Mouse (Mus musculus) MEL (cell line): ENCODE results near the gene Btaf1. TPM values are rescaled to one million over a fixed set of nuclear protein-coding genes. Genes with fewer than 3 reads are reported as not detected.
A peak's percentile ranks its signal among the peaks of the same experiment; 100 is the strongest.

Experiments used
- DNase-seq: peaks from one replicate; pipeline ENCODE4 v3.0.0; 2011; ENCODE audit warnings: low read depth, low spot score
- H3K27ac ChIP-seq: 2 replicates; pipeline ENCODE4 v1.5.1; 2012; ENCODE audit warnings: low read depth, mild to moderate bottlenecking, control low read depth, low read length, moderate library complexity; ENCODE audit not compliant: control insufficient read depth
- H3K27me3 ChIP-seq, 2 experiments: fragments of 150-350 bp in 1 of 2; sonication (generic) in 1 of 2; 2 replicates each; pipeline ENCODE4 v1.6.1; 2012; ENCODE audit warnings: low read length in 2 of 2, mild to moderate bottlenecking in 2 of 2, improper control_type of control experiment in 1 of 2, moderate library complexity in 1 of 2; ENCODE audit not compliant: insufficient read depth in 2 of 2, control insufficient read depth in 1 of 2
- H3K36me3 ChIP-seq, 2 experiments: 2 replicates each; pipeline ENCODE4 v1.6.1; 2012 to 2014; ENCODE audit warnings: low read length in 2 of 2, improper control_type of control experiment in 1 of 2, inconsistent platforms in 1 of 2, mild to moderate bottlenecking in 1 of 2; ENCODE audit not compliant: insufficient read depth in 2 of 2, control insufficient read depth in 1 of 2
- H3K4me1 ChIP-seq, 2 experiments: fragments of 150-350 bp in 1 of 2; sonication (generic) in 1 of 2; 2 replicates each; pipeline ENCODE4 v1.6.1; 2012; ENCODE audit warnings: low read length in 2 of 2, improper control_type of control experiment in 1 of 2, mild to moderate bottlenecking in 1 of 2; ENCODE audit not compliant: insufficient read depth in 2 of 2, control insufficient read depth in 1 of 2
- H3K4me3 ChIP-seq, 2 experiments: fragments of 150-350 bp in 1 of 2; sonication (generic) in 1 of 2; 2 replicates each; pipeline ENCODE4 v1.5.1; 2012; ENCODE audit warnings: low read depth in 2 of 2, low read length in 2 of 2, mild to moderate bottlenecking in 2 of 2, moderate library complexity in 2 of 2, control low read depth in 1 of 2, improper control_type of control experiment in 1 of 2; ENCODE audit not compliant: control insufficient read depth in 1 of 2, insufficient read depth in 1 of 2
- H3K79me2 ChIP-seq: 2 replicates; pipeline ENCODE4 v1.6.1; 2012; ENCODE audit warnings: mild to moderate bottlenecking, low read length, moderate library complexity; ENCODE audit not compliant: control insufficient read depth, poor library complexity, insufficient read depth
- H3K9ac ChIP-seq: 2 replicates; pipeline ENCODE4 v1.6.1; 2012; ENCODE audit warnings: low read depth, mild to moderate bottlenecking, control low read depth, low read length, moderate library complexity; ENCODE audit not compliant: control insufficient read depth, poor library complexity, severe bottlenecking
- H3K9me3 ChIP-seq: fragments of 150-350 bp; sonication (generic); replicated peaks from 2 replicates; pipeline ENCODE4 v1.6.1; 2012; ENCODE audit warnings: mild to moderate bottlenecking, low read length, improper control_type of control experiment, moderate library complexity; ENCODE audit not compliant: insufficient read depth
- BHLHE40 ChIP-seq: IDR thresholded peaks from 2 replicates; pipeline ENCODE4 v1.6.1; 2012; ENCODE audit warnings: low read depth, mild to moderate bottlenecking, inconsistent platforms, low read length, improper control_type of control experiment, borderline replicate concordance
- CHD1 ChIP-seq: IDR thresholded peaks from 2 replicates; pipeline ENCODE4 v1.6.1; 2012; ENCODE audit warnings: low read depth, mild to moderate bottlenecking, inconsistent platforms, low read length, improper control_type of control experiment
- CHD2 ChIP-seq: IDR thresholded peaks from 2 replicates; pipeline ENCODE4 v1.6.1; 2011; ENCODE audit warnings: low read length, improper control_type of control experiment
- CTCF ChIP-seq, 3 experiments: IDR thresholded peaks in 2 of 3; conservative IDR thresholded peaks in 1 of 3; 2 replicates each; pipeline ENCODE4 v1.5.1; 2011 to 2012; ENCODE audit warnings: low read length in 3 of 3, low read depth in 2 of 3, mild to moderate bottlenecking in 2 of 3, improper control_type of control experiment in 1 of 3, inconsistent platforms in 1 of 3, mixed read lengths in 1 of 3, moderate library complexity in 1 of 3; ENCODE audit not compliant: control insufficient read depth in 1 of 3, insufficient read depth in 1 of 3, poor library complexity in 1 of 3, severe bottlenecking in 1 of 3
- E2F4 ChIP-seq: IDR thresholded peaks from 2 replicates; pipeline ENCODE4 v1.6.1; 2011; ENCODE audit warnings: low read depth, low read length, improper control_type of control experiment, borderline replicate concordance
- ELF1 ChIP-seq: IDR thresholded peaks from 2 replicates; pipeline ENCODE4 v1.6.1; 2014; ENCODE audit warnings: low read depth, mild to moderate bottlenecking, inconsistent platforms, low read length, improper control_type of control experiment, moderate library complexity
- EP300 ChIP-seq, 2 experiments: IDR thresholded peaks; 2 replicates each; pipeline ENCODE4 v1.6.1; 2011; ENCODE audit warnings: improper control_type of control experiment in 2 of 2, low read length in 2 of 2, low read depth in 1 of 2, mild to moderate bottlenecking in 1 of 2
- ETS1 ChIP-seq: IDR thresholded peaks from 2 replicates; pipeline ENCODE4 v1.6.1; 2012; ENCODE audit warnings: low read depth, mild to moderate bottlenecking, inconsistent platforms, low read length, improper control_type of control experiment, moderate library complexity
- GABPA ChIP-seq: IDR thresholded peaks from 2 replicates; pipeline ENCODE4 v1.6.1; 2012; ENCODE audit warnings: low read depth, mild to moderate bottlenecking, inconsistent platforms, low read length, improper control_type of control experiment, moderate library complexity
- GATA1 ChIP-seq: IDR thresholded peaks from 2 replicates; pipeline ENCODE4 v1.6.1; 2011; ENCODE audit warnings: low read depth, low read length, improper control_type of control experiment
- HCFC1 ChIP-seq: IDR thresholded peaks from 2 replicates; pipeline ENCODE4 v1.6.1; 2012; ENCODE audit warnings: low read depth, mild to moderate bottlenecking, inconsistent platforms, low read length, improper control_type of control experiment, moderate library complexity
- JUND ChIP-seq: IDR thresholded peaks from 2 replicates; pipeline ENCODE4 v1.6.1; 2011; ENCODE audit warnings: low read depth, mild to moderate bottlenecking, improper control_type of control experiment, low read length
- KAT2A ChIP-seq: conservative IDR thresholded peaks from 2 replicates; pipeline ENCODE4 v1.6.1; 2012; ENCODE audit warnings: low read depth, low read length, improper control_type of control experiment, inconsistent platforms
- MAFK ChIP-seq: IDR thresholded peaks from 2 replicates; pipeline ENCODE4 v1.6.1; 2011; ENCODE audit warnings: low read depth, mild to moderate bottlenecking, low read length, improper control_type of control experiment, borderline replicate concordance
- MAX ChIP-seq: IDR thresholded peaks from 2 replicates; pipeline ENCODE4 v1.6.1; 2011; ENCODE audit warnings: low read length, improper control_type of control experiment
- MAZ ChIP-seq: IDR thresholded peaks from 2 replicates; pipeline ENCODE4 v1.6.1; 2012; ENCODE audit warnings: low read depth, mild to moderate bottlenecking, inconsistent platforms, low read length, improper control_type of control experiment
- MEF2A ChIP-seq: IDR thresholded peaks from 2 replicates; pipeline ENCODE4 v1.6.1; 2014; ENCODE audit warnings: low read depth, mild to moderate bottlenecking, inconsistent platforms, low read length, improper control_type of control experiment; ENCODE audit not compliant: poor library complexity, insufficient replicate concordance, severe bottlenecking; ENCODE audit errors: extremely low read depth
- MXI1 ChIP-seq: IDR thresholded peaks from 2 replicates; pipeline ENCODE4 v1.6.1; 2011; ENCODE audit warnings: mild to moderate bottlenecking, low read depth, low read length, improper control_type of control experiment
- MYB ChIP-seq: IDR thresholded peaks from 2 replicates; pipeline ENCODE4 v1.6.1; 2011; ENCODE audit warnings: mild to moderate bottlenecking, low read depth, low read length, improper control_type of control experiment
- MYC ChIP-seq: IDR thresholded peaks from 2 replicates; pipeline ENCODE4 v1.6.1; 2011; ENCODE audit warnings: low read depth, mild to moderate bottlenecking, low read length, improper control_type of control experiment, moderate library complexity
- NELFE ChIP-seq: IDR thresholded peaks from 2 replicates; pipeline ENCODE4 v1.6.1; 2011; ENCODE audit warnings: low read depth, low read length, improper control_type of control experiment
- NRF1 ChIP-seq: IDR thresholded peaks from 2 replicates; pipeline ENCODE4 v1.6.1; 2014; ENCODE audit warnings: low read depth, mild to moderate bottlenecking, inconsistent platforms, low read length, improper control_type of control experiment, moderate library complexity; ENCODE audit not compliant: poor library complexity, insufficient read depth, severe bottlenecking
- POLR2A ChIP-seq, 2 experiments: IDR thresholded peaks; 2 replicates each; pipeline ENCODE4 v1.6.1; 2011 to 2012; ENCODE audit warnings: low read length in 2 of 2, mild to moderate bottlenecking in 2 of 2, control low read depth in 1 of 2, improper control_type of control experiment in 1 of 2, low read depth in 1 of 2, moderate library complexity in 1 of 2; ENCODE audit not compliant: control insufficient read depth in 1 of 2, insufficient read depth in 1 of 2, poor library complexity in 1 of 2
- POLR2AphosphoS2 ChIP-seq: IDR thresholded peaks from 2 replicates; pipeline ENCODE4 v1.6.1; 2011; ENCODE audit warnings: low read length, improper control_type of control experiment
- RCOR1 ChIP-seq: IDR thresholded peaks from 2 replicates; pipeline ENCODE4 v1.6.1; 2012; ENCODE audit warnings: low read depth, mild to moderate bottlenecking, inconsistent platforms, low read length, improper control_type of control experiment
- SIN3A ChIP-seq: IDR thresholded peaks from 2 replicates; pipeline ENCODE4 v1.6.1; 2012; ENCODE audit warnings: low read length, improper control_type of control experiment, inconsistent platforms
- SMC3 ChIP-seq: IDR thresholded peaks from 2 replicates; pipeline ENCODE4 v1.6.1; 2011; ENCODE audit warnings: low read depth, low read length, improper control_type of control experiment
- TBP ChIP-seq: IDR thresholded peaks from 2 replicates; pipeline ENCODE4 v1.8.0; 2011; ENCODE audit warnings: low read depth, low read length, improper control_type of control experiment
- TCF12 ChIP-seq: IDR thresholded peaks from 2 replicates; pipeline ENCODE4 v1.6.1; 2014; ENCODE audit warnings: low read depth, mild to moderate bottlenecking, inconsistent platforms, low read length, improper control_type of control experiment, moderate library complexity
- UBTF ChIP-seq: IDR thresholded peaks from 2 replicates; pipeline ENCODE4 v1.6.1; 2012; ENCODE audit warnings: low read depth, mild to moderate bottlenecking, inconsistent platforms, low read length, improper control_type of control experiment, moderate library complexity, borderline replicate concordance; ENCODE audit not compliant: insufficient read depth
- USF1 ChIP-seq: IDR thresholded peaks from 2 replicates; pipeline ENCODE4 v1.6.1; 2014; ENCODE audit warnings: low read depth, mild to moderate bottlenecking, inconsistent platforms, low read length, improper control_type of control experiment, moderate library complexity
- USF2 ChIP-seq, 2 experiments: IDR thresholded peaks; 2 replicates each; pipeline ENCODE4 v1.6.1; 2011 to 2012; ENCODE audit warnings: improper control_type of control experiment in 2 of 2, low read length in 2 of 2, borderline replicate concordance in 1 of 2, inconsistent platforms in 1 of 2, low read depth in 1 of 2, mild to moderate bottlenecking in 1 of 2; ENCODE audit not compliant: insufficient read depth in 1 of 2
- ZC3H11A ChIP-seq: IDR thresholded peaks from 2 replicates; pipeline ENCODE4 v1.6.1; 2012; ENCODE audit warnings: low read depth, mild to moderate bottlenecking, inconsistent platforms, low read length, improper control_type of control experiment
- ZKSCAN1 ChIP-seq: IDR thresholded peaks from 2 replicates; pipeline ENCODE4 v1.6.1; 2012; ENCODE audit warnings: low read depth, mild to moderate bottlenecking, inconsistent platforms, low read length, improper control_type of control experiment, moderate library complexity
- ZMIZ1 ChIP-seq: IDR thresholded peaks from 2 replicates; pipeline ENCODE4 v1.6.1; 2012; ENCODE audit warnings: low read depth, mild to moderate bottlenecking, inconsistent platforms, low read length, improper control_type of control experiment, moderate library complexity
- ZNF384 ChIP-seq: IDR thresholded peaks from 2 replicates; pipeline ENCODE4 v1.6.1; 2012; ENCODE audit warnings: low read depth, mild to moderate bottlenecking, inconsistent platforms, low read length, improper control_type of control experiment
- polyA plus RNA-seq, 2 experiments: library from polyadenylated mRNA; stranded (reverse) in 1 of 2; unstranded in 1 of 2; fragments of >175 nt in 1 of 2; fragments of >200 nt in 1 of 2; gene quantifications; 2 replicates each; pipeline versions ENCODE4 v1.2.1 to v1.2.4; 2012; ENCODE audit warnings: low replicate concordance in 2 of 2, low read depth in 1 of 2; ENCODE audit not compliant: insufficient read length in 2 of 2, insufficient read depth in 1 of 2, missing spikeins in 1 of 2
- total RNA-seq: library from RNA; depleted of rRNA; stranded (reverse); fragments of 300-350 nt; gene quantifications from 2 replicates; pipeline ENCODE4 v1.2.3, GENCODE M21; 2012

Gene Btaf1
- total and polyA plus RNA-seq, 3 experiments: 40.1 to 69.5 (median 46.1) TPM

DNA sequence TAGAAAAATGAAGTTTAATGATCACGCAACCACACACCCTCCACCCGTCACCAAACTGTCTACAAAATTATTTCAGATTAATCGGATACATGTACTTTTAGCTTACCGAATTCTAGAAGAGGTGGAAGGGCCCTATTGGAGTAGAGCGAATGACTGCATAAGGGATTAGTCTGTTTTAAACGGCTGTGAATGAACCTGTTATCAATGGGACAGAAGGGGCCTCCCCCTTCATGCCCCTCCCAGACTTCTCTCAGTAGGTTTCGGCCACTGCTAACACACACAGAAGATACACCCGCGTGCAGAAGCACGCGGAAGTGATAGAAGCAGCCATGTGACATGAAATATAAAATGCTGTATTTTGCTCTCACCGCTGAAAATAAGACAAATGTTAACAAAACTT, 6.4 kb upstream of the Btaf1 start, which contains the start of gene Fgfbp3 (continued):
- TF ChIP-seq ZMIZ1: peak; percentile 90
- TF ChIP-seq ZKSCAN1: no peak

DNA sequence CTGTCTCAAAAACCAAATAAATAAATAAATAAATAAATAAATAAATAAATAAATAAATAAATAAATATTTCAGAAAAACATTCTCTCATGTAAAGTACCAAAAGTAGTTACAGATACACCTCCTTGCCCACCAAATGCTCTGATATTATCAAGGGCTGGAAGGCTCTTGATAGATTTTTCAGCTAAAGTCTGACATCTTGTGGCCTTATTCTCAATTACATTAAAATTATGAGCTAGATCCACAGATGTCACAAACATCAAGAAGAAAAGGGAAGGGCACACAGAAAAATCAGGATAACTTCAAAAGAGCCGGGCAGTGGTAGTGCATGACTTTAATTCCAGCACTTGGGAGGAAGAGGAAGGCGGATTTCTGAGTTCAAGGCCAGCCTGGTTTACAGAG, 3.9 kb upstream of the Btaf1 start:
- Histone ChIP-seq H3K36me3 (peaks cover 0 to 13% of the 10 kb centered on the region in 2 experiments; a peak in 2 of 4 replicates), H3K9me3 (no peaks in the 10 kb centered on the region), H3K27me3 (no peaks in the 10 kb centered on the region), H3K4me3 (no peak overlapping the region), H3K4me1 (peaks cover 0 to 3% of the 10 kb centered on the region in 2 experiments; a peak in 1 of 4 replicates), H3K9ac (no peak overlapping the region), H3K79me2 (peaks cover 23% of the 10 kb centered on the region), H3K27ac (no peak overlapping the region)
- peak; percentile 70 for DNase-seq
- TF ChIP-seq MAX: no peak
- TF ChIP-seq ZKSCAN1: no peak
- TF ChIP-seq UBTF: no peak
- no peak for TF ChIP-seq MYB
- no peak for TF ChIP-seq MAFK
- no peak for TF ChIP-seq TCF12
- no peak for TF ChIP-seq E2F4
- TF ChIP-seq SIN3A: peak; percentile 60; the same call in 1 of the 2 replicates
- no peak for TF ChIP-seq USF2 (IDR thresholded peaks at IDR 0.05; ENCODE audit: borderline replicate concordance in 1 of 2, insufficient read depth in 1 of 2, low read depth in 1 of 2, low read length in 2 of 2)
- TF ChIP-seq GABPA: no peak
- TF ChIP-seq MAZ: no peak
- peak; percentile 64 for TF ChIP-seq GATA1
- TF ChIP-seq MEF2A: no peak
- TF ChIP-seq ZMIZ1: no peak
- TF ChIP-seq ZNF384: peak; percentile 12; the same call in 1 of the 2 replicates
- TF ChIP-seq TBP: no peak
- TF ChIP-seq CTCF (IDR thresholded peaks at IDR 0.05 in 2 of 3, conservative IDR thresholded peaks at IDR 0.05 in 1 of 3; ENCODE audit: control insufficient read depth in 1 of 3, insufficient read depth in 1 of 3, low read depth in 2 of 3, low read length in 3 of 3, poor library complexity in 1 of 3, severe bottlenecking in 1 of 3): peak in 1 of 3 experiments; percentile 73; a peak in 3 of 6 replicates
- no peak for TF ChIP-seq CHD1
- TF ChIP-seq NRF1: no peak
- no peak for TF ChIP-seq JUND
- 0 out of 2 replicates have a peak, but pooled peaks have one; percentile 6 for TF ChIP-seq ETS1
- TF ChIP-seq POLR2AphosphoS2: no peak
- TF ChIP-seq USF1: no peak
- TF ChIP-seq SMC3: peak; percentile 71
- TF ChIP-seq POLR2A (IDR thresholded peaks at IDR 0.05; ENCODE audit: control insufficient read depth in 1 of 2, insufficient read depth in 1 of 2, low read depth in 1 of 2, low read length in 2 of 2, poor library complexity in 1 of 2): no peak
- no peak for TF ChIP-seq RCOR1
- TF ChIP-seq BHLHE40: no peak
- TF ChIP-seq EP300 (IDR thresholded peaks at IDR 0.05; ENCODE audit: low read depth in 1 of 2, low read length in 2 of 2): no peak
- no peak for TF ChIP-seq HCFC1
- no peak for TF ChIP-seq MXI1
- TF ChIP-seq ELF1: no peak
- TF ChIP-seq MYC: no peak
- no peak for TF ChIP-seq KAT2A
- no peak for TF ChIP-seq NELFE
- TF ChIP-seq CHD2: no peak
- peak; percentile 70 for TF ChIP-seq ZC3H11A
